Mouse (Mus musculus) retina, postnatal 1 day (tissue): ENCODE measurements at regions not wholly inside any gene's neighbourhood (a gene's known extent, or its start where the extent isn't known, plus 50 kb on each side); places are given as distances from the start of the nearest gene placed in this dataset.

Source experiments
- DNase-seq: peaks from one replicate; pipeline ENCODE4 v3.0.0-alpha.2; 2012

DNA sequence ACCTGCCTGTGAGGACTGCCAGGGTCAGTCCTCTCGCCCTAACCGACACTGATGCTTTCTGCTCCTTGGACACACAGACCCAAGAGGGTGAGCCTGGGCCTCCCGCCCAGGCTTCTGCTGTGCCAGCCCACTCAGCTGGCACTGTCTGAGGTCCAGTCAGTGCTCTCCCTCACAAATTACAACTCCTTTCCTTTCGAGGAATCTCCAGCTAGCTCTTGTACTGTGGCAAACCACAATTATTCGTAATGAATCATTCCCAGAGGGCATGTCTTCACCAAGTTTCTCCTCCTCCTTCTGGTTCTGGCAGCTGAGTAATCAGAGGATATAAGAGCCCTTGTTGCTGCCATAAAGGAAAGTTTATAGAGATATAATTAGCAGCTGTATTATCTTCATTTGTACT is 155.2 kb downstream of the 9530068E07Rik start:
- DNase-seq, result no peak

DNA sequence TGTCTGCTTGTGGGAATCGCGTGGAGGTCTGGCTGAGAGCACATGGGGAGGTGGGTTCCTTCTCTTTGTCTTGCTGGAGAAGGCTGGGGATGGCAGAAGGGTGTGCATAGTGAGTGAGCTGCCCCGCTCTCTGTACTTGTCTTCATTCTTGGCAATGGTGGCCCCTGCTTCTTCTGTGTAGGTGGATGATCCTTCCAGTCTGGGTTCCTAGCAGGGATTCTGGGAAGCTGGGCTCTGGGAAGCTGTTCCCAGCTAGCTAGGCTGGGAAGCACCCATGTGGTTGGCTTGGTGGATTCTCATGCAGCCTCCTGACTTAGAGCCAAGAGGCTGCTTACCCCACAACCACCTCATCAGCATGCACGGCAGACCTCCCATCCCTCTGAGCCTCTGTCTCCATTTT is 156.6 kb downstream of the 9530068E07Rik start:
- no peak for DNase-seq

DNA sequence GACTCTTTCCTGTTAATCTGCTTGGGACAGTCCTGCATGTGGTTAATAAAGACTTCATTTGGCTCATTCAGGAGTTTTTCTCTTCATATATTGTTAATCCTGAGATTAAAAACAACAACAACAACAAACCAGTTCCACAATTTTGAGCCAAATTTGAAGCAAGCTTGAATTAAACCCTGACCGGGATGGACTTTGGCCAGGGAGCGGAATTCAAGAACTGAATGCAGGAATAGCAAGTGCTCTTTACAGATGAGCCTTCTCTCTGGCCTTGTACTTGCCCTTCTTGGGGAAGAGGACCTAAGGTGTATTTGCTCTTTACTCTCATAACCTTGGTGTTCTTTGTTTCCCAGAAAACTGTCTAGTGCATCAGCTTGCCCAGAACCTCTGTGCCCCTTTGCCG is 161.6 kb downstream of the 9530068E07Rik start:
- DNase-seq, result no peak

DNA sequence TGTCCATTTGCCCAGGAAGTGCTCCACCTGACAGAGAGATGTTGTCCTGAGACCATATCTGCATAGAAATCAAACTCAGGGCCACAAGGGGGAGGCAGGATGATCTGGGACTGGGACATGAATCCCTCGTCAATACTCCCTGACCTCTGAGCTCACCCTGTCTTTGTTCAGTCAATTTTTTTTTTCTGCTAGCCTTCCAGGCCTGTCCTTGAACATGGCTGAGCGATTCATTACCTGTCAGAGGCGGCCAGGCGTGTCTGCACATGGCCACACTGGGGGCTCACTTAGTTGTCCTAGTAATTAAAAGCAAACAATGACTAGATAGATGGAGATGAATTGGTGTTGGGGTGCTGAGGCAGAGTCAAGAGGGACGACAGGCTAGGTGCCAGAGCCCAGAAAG is 162.6 kb downstream of the 9530068E07Rik start:
- no peak for DNase-seq

DNA sequence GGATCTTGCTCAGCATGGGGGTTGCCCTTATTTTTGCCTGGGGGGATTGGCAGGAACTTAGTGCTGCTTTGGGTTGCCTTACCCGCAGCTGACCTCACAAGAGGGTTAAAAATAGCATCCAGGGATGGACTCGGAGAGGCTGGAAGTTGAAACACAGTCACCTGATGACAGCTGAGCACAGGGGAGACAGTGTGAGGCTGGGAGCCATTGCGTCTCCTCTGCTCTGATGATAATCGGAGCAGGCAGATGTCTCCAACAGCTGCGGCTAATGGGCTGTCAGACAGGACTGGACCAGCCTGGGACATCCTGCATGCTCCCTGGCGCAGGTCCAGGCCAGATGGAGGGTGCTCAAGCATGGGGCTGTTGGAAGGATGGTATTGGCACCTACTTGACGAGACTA is 165.1 kb downstream of the 9530068E07Rik start:
- peak; percentile 93 for DNase-seq

DNA sequence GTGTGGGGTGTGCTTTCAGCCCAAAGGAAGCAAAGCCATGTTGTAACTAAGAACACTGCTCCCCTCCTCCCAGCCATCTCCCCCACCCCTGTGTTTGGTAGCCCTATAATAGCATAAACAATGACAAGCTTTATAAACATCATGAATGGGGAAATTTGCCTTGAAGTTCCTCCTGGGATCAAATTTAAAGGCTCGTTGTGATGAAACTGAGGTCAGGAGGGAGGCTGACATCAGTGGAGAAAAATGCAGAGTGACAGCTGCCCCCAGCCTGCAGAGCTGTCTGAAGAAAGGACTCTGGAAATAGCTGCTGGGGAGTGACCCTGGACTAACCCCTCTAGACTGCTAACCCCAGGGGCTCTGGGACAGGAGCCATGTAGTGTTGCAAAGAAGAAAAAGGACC is 169.2 kb downstream of the 9530068E07Rik start:
- peak; percentile 68 for DNase-seq

DNA sequence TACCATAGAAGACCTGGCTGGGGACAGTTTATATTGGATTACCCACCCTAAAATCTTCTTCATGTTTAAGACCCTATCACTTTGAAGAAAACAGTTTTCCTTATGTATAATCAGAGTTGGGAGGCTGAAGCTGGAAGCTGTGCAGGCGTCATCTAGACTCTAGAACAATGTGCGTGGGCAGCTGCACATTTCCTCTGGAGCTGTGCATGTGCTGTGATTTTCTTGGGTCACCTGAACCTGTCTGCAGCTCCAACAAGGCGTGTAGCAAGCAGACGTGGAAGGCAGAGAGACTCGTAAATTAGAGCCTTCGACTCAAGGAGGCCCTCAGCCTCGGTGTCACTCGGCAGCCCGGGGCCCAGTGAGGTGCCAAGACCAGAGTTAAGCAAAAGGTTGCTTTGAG is 169.8 kb downstream of the 9530068E07Rik start:
- no peak for DNase-seq

DNA sequence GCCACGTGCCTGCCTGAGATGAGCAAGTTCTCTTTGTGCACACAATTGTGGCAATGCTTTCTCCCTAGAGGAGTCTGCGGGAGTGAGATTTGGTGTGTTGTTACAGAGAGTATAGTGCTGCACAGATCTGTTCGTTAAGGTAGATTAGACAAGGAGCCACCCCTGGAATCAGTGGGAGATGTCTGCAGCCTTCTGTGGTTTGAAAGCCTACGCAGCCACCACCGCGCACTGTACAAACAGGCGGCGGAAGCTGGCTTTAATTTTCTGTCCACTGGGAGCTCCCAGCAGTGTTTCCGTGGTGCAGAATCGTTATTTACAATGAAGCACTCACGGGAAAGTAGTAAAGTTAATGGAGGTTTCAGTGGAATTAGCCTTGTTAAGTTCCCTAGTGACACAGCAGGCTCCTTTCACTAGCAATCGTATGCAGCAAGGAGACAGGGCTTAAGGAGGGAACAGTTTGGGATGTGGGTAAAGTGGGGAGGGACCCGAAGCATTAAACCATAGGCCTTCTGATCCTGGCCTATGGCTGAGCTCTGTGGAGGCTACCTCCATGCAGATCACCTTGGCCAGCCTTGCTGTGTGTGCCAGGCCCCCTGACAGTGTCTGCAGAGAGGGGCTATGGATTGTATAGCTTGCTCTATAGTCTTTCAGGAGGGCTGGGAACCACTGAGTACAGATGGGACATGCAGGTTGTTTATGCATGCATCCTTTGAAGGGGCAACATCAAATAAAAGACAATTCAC is 171.9 kb downstream of the 9530068E07Rik start:
- no peak for DNase-seq

DNA sequence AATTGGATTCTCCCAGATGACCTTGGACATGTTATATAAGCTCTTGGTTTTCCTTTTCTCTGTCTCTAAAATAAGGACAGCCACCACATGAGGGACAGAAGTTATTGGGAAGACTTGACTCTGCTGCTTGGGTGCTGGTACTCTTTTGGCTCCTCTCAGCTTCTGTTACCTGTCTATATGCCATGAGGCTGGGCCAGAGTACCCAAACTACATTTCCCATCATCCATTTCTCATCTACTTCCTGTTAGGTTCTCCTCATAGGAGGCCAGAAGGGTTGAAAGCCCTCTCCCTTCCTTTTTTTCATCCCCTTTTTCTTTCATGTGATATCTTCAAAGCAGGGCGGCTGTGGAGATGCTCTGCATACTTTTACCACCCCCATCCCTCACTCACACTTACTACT is 172.6 kb downstream of the 9530068E07Rik start:
- DNase-seq, result no peak

DNA sequence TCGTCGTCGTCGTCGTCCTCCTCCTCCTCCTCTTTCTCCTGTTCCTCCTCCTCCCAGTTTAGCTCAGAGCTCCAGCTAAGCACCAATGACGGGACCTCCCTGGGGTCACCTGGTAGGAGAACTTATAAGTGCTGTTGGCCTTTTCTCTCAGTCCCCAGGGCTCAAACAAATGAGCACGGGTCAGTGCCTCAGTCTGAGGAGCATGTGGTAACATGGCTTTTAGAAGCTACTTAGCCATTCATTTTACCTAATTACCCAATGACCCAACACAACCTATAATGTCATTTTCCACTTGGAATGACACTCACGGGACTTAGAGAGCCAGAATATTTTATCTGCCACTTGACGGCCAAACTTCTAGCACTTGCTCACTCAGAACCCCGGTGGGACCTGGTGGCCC is 173.5 kb downstream of the 9530068E07Rik start:
- DNase-seq, result peak; percentile 64

DNA sequence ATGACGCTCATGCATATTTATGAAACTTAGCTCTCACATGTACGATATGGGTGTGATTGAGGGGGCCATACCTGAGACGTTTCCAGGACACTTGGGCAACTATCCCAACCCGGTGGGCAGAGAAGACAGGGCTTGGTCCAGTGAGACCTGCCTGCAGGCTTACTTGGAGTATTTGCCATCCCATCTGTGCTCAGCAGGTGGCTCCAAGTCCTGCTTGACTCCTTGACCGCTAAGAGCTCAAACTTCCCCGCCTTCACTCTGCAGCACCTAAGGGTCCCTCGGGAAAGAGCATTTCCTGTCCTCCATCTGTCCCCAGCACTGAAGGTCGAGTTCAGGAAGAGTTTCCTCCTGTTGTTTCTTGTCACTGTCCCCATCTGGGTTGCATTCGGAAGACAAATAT is 182.2 kb downstream of the 9530068E07Rik start:
- no peak for DNase-seq

DNA sequence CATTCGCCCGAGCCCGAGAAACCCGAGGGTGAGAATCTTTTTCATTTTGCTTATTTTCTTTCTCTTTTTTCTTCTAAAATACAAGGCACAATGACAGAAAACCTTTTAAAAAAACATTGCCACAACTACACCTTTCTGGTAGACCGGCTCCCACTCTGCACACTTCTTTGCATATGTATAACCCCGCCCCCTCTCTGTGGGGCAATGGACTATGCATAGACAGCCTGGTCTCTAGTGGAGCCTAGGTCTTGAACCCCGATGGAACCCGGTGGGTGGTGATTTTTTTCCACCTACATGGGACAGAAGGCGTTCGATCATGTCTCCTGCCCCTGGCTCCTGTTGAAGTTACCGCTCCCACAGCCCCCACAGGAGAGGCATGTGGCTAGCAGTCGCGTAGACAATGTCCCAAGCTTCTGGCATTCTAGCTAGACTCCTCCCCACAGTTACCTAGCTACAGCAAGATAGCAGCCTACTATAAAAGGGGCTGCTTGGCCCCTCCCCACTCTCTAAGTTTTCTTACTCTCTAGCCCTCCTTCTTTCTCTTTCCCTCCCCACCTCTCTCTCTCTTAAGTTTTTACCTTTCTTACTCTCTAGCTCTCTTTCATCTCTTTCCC is 183.6 kb downstream of the 9530068E07Rik start:
- DNase-seq, result no peak

DNA sequence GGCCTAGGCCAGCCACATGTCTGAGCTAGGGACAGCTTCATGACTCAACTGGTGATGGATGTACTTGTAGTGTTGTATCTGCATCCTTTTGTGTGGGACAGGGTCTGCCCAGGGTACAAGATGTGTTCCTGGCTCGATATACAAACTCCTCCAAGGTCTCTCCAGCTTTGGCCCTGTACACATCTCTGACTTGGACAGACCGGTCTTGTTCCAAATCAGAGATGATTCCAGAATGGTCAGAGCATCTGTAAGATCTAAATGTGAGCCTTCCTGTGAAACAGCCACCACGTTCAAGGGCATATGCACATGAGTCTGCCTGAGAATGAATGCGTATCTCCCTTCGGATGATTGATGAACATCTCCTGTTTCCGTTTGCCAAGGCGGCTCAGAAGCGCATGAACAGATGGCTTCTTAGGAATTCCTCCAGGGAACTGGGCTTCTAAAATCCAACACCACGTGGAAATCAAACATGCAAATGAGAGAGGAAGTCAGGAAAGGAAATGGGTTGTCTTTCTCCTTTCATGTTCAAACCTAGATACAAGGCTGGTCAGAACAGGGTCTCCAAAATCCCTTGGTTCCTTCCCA is 172.7 kb upstream of the Fstl4 start:
- DNase-seq, result no peak

DNA sequence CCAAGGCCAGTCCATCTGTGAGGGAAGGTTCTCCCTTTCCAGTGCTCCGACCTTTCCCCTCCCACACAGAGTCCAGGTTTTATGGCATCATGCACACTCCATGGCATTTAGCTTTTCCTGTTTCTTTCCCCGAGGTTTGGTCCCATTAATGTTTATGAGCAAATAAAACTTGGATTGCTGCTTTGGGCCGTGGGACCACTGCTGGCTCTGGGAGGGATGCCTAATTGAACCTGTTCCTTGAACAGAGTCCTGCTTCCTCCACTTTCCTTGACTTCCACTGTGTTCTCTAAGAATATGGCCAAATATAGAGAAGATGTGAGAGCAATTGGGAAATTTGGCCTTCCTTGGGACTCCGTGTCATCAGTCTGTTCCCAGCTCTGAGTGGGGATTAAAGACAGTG is 170.3 kb upstream of the Fstl4 start:
- no peak for DNase-seq

DNA sequence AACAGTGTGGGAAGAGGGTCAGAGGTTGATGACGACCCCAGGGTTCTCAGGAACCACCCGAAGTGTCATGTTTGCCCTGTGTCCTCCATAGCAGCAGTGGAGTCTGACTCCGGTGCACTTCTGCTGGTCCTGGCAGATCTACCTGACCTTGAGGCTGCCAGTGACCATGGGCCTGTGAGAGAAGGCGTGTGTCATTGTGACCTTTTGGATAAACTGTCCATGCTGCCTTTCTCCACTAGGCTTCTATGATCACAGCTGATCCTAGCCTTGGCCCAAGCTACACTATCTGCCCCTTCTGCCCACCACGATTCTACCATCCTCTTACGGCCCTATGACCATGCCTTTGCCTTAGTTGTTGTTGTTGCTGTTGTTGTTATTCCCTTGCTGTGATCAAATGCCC is 163.2 kb upstream of the Fstl4 start:
- no peak for DNase-seq

DNA sequence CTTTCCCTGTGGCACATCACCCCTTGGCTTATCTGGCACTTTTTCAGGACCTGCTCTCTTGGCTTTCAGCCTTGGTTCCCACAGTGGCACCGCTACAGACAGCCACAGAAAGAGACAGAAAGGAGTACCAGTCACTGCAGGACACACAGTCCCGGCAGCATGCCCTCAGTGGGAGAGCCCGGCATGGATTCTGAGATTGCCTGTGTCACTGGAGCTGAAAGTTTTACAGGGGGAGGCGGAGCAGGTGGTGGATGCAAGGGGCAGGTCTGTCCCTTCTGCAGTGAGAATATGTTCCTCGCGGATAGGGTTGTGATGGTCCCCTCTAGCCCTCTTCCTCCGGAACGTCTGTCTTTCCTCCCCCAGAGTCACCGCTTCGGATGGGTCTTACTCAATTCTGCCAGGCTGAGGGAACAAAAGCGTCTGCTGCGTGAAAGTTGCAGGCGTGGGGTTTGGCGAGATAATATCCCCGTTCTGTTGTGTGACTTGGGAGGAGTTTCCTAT is 162.3 kb upstream of the Fstl4 start:
- DNase-seq, result no peak

DNA sequence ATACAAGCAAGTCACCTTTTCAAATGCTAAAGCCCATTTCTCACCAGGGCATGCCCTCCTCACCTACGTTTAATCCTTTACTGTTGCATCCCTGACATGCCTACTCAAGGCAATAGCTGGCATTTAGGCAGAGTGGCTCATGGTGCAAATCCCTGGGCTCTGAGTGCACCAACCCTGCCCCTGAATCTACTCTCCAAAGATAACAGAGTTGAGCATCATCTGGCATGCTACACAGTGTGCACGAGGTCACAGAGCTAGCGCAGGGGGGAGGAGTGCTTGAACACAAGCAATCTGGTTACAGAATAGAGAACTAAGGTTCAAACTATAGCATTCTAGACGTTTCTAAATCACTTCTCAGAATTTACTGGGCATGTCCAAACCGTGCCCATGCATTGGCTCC is 161.6 kb upstream of the Fstl4 start:
- no peak for DNase-seq

DNA sequence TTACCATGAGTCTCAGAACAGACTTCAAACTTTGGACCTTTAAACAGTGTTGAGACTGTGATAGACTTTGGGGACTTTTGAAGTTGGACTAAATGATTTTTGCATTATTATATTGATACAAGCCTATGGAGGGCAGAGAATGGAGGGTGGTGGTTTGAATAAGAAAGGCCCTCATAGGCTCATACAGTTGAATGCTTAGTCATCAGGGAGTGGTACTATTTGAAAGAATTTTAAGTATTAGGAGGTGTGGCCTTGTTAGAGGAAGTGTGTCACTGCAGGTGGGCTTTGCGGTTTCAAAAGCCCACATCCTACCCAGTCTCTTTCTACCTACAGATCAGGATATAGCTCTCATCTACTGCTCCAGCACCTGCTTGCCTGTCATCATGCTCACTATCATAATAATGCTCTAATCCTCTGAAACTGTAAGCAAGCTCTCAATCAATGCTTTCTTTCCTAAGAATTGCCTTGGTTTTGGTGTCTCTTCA is 153.7 kb upstream of the Fstl4 start:
- DNase-seq, result no peak

DNA sequence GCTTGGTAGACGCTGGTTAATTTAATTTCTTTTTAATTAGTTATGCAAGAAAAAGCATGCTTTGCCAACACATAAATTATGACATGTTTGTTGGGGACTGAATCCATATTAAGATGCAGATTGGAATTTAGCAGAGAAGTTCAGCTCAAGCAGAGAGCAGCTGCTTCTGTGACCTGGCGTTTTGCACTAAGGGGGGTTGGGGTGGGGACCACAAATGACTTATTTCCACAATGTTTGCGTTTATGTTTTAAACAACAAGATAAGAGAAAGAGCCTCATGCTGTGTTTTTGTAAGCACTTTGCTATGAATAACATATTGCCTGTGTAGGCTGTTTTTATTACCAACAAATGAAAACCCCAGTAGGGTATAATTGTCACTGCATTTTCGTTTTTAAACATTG is 148.8 kb upstream of the Fstl4 start:
- DNase-seq, result no peak

DNA sequence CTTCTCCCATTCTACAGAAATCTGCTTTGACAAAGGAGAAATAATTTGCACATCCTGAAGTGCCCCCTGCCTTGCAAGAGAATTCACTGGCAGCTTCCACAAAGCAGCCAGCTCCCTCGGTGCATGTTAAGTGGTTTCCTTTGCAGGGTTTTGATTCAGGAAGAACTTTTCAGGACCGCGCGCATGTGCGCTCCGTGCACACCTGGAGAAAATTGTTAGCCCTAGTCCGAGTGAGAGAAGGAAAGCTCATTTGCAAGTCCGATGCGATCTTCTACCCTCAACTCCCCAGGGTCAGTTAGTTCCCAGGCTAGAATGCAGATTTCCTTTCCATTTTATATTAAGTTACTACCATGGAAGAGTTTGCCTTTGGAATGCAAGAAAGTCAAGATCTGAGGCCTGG is 145.8 kb upstream of the Fstl4 start:
- DNase-seq, result no peak

DNA sequence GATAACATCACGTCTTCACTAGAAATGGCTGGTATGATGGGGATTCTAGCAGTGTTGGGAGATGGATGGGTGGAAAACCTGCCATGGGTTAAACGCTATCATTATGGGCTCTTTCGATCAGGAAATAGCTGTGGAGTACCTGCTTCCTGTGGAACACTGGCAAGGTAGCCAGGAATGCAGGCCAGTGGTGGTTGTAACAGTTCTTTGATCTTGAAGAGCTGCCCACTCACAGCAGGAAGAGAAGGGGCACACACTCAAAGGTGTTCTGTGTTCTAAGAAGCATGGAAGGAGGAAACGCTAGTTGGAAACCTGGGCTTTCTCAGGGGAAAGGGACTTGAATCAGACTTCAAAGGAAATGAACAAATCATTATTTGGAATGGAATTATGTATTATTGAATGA is 141.6 kb upstream of the Fstl4 start:
- DNase-seq, result no peak

DNA sequence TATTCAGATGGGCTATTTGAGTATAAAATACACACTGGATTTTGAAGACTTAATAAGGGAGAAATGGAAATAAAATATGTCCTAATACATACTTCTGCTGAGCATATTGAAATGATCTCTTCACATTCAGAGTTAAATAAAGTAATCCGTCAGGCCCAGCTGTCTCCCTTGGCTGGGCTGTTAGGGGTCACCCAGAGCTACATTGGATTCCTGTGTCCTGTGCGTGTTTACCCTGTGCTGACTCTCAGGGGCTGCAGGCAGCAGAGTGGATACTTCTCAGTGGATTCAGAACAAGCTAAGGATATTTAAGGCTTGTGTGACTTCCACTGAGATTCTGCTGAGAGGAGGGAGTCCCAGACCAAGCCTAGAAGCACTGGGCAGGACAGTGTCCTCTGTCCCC is 135.6 kb upstream of the Fstl4 start:
- DNase-seq, result no peak

DNA sequence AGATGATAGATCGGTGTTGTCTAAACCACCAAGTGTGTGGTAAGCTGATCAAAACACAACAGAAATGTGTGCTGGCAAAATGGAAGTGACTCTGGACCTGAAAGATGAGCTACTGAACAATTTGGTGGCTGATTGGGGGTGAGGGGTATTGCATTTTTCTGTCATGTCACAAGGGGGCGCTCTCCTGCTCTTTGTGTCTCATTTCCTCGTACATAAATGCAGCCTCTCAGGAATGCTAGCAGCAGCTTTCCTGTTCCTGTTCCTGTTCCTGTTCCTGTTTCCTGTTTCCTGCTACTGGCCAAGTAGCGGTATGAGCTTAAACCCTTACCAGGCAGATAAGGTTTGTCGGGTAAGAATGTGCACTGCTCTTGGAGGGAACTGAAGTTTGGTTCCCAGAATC is 134.7 kb upstream of the Fstl4 start:
- peak; percentile 56 for DNase-seq

DNA sequence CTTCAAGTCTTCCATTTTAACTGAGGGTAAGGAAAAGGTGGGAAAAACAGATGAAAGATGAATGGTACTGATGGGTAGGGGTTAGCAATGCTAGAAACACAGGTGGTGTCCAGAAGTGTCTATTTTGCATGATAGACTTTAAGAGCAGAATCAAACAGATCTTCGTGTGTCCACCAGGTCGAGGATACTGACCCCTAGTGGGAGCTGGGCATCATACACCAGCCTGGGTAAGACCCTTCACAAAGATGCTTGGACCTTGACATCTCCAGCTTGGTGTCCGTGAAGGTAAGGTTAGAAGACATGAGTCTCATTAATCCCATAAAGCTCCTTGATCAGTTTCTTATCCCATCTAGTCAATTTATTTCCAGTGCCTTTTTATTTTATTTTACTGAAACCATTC is 132.9 kb upstream of the Fstl4 start:
- DNase-seq, result no peak
